Mouse (Mus musculus) stomach, embryonic 16.5 days (tissue): ENCODE results near the gene Olfr697. TPM values are rescaled to one million over a fixed set of nuclear protein-coding genes. Genes with fewer than 3 reads are reported as not detected.
"Not testable (repeated sequence)": the region's sequence is repeated elsewhere in the genome, so short reads cannot be mapped to it uniquely, and the experiment has no call there.

Experiments used
- ATAC-seq: fragments of 200-750 bp; cut with Nextera tagmentation; 2 replicates; pipeline ENCODE4 v1.8.0; 2017; ENCODE audit warnings: moderate number of reproducible peaks, moderate TSS enrichment; ENCODE audit not compliant: insufficient read depth, low FRiP score
- H3K27ac ChIP-seq: fragments of 300-500 bp; sonication (generic); 2 replicates; pipeline ENCODE4 v1.5.1; 2014; ENCODE audit warnings: low read length
- H3K27me3 ChIP-seq: fragments of 300-500 bp; sonication (generic); 2 replicates; pipeline ENCODE4 v1.6.1; 2014; ENCODE audit warnings: low read length, control low read depth, mixed read lengths; ENCODE audit not compliant: control insufficient read depth, insufficient read depth
- H3K36me3 ChIP-seq: fragments of 300-500 bp; sonication (generic); 2 replicates; pipeline ENCODE4 v1.6.1; 2014; ENCODE audit warnings: low read length; ENCODE audit not compliant: control insufficient read depth, insufficient read depth
- H3K4me1 ChIP-seq: fragments of 300-500 bp; sonication (generic); 2 replicates; pipeline ENCODE4 v1.6.1; 2014; ENCODE audit warnings: low read length, control low read depth, mixed read lengths; ENCODE audit not compliant: control insufficient read depth, insufficient read depth
- H3K4me2 ChIP-seq: fragments of 300-500 bp; sonication (generic); 2 replicates; pipeline ENCODE4 v1.6.1; 2014; ENCODE audit warnings: low read depth, low read length, mixed read lengths
- H3K4me3 ChIP-seq: fragments of 300-500 bp; sonication (generic); replicated peaks from 2 replicates; pipeline ENCODE4 v1.5.1; 2014; ENCODE audit warnings: mild to moderate bottlenecking, low read length
- H3K9ac ChIP-seq: fragments of 300-500 bp; sonication (generic); 2 replicates; pipeline ENCODE4 v1.6.1; 2014; ENCODE audit warnings: low read length
- H3K9me3 ChIP-seq: fragments of 300-500 bp; sonication (generic); replicated peaks from 2 replicates; pipeline ENCODE4 v1.6.1; 2016; ENCODE audit warnings: low read length, control low read depth; ENCODE audit not compliant: control insufficient read depth
- WGBS: fragments of 180-500 bp; shearing (Covaris S2); extraction: QIAGEN DNeasy Blood & Tissue Kit; methylation state at CpG from one replicate; pipeline ENCODE4 v1.1.7; 2014; 5-methylcytosine and 5-hydroxymethylcytosine counted together
- polyA plus RNA-seq: library from polyadenylated mRNA; unstranded; fragments of >200 nt; fragmentation: Nextera tagmentation; extraction: Ambion mirVana; gene quantifications from 2 replicates; pipeline ENCODE4 v1.2.1, GENCODE M21; 2015

The Olfr697 gene
- polyA plus RNA-seq, 1 experiment from 2014 or later, result not detected

DNA sequence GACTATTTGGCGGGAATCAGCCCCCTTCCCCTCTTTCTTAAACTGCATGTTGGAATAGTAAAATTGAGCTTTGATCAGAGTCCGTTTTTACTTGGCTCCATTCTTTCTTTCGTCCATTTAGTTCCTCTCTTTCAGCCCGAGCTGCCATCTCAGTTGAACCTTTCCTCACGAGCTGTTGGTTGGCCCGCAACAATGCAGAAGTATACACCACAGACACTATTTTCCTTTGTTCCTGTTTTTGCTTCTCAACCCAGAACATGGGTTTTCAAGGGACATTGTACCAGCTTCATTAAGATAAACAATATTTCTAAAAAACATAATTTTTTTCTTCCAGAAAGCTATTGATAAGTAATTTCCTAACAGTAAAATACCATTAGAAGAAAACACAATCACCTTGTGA, 30.8 kb downstream of the Olfr697 start:
- no peak overlapping the region for H3K27ac ChIP-seq
- ATAC-seq, result no peak
- no peaks in the 10 kb centered on the region for H3K4me1 ChIP-seq
- no peaks in the 10 kb centered on the region for H3K27me3 ChIP-seq
- H3K4me3 ChIP-seq, result no peak overlapping the region
- WGBS, result 86% methylated on average over 6 of the region's 6 CpGs
- no peak overlapping the region for H3K9ac ChIP-seq
- no peak overlapping the region for H3K4me2 ChIP-seq
- no peaks in the 10 kb centered on the region for H3K36me3 ChIP-seq
- H3K9me3 ChIP-seq, result no peaks in the 10 kb centered on the region

DNA sequence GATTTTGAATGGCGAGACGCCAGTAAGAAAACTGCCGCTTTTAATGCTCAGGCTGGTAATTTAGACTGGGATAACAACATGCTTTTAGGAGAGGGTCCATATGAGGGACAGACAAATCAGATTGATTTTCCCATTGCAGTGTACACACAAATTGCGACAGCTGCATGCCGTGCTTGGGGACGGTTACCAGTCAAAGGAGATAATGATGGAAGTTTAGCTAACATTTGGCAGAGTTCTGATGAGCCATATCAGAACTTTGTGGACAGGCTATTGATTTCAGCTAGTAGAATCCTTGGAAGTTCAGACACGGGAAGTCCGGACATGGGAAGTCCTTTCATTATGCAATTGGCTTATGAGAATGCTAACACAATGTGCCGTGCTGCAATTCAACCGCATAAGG, 34.5 kb downstream of the Olfr697 start:
- not testable (repeated sequence) for H3K36me3 ChIP-seq, H3K9me3 ChIP-seq, H3K27me3 ChIP-seq, H3K4me2 ChIP-seq, H3K9ac ChIP-seq, ATAC-seq, H3K4me1 ChIP-seq, H3K4me3 ChIP-seq, H3K27ac ChIP-seq
- WGBS, result 90% methylated on average over 10 of the region's 10 CpGs

DNA sequence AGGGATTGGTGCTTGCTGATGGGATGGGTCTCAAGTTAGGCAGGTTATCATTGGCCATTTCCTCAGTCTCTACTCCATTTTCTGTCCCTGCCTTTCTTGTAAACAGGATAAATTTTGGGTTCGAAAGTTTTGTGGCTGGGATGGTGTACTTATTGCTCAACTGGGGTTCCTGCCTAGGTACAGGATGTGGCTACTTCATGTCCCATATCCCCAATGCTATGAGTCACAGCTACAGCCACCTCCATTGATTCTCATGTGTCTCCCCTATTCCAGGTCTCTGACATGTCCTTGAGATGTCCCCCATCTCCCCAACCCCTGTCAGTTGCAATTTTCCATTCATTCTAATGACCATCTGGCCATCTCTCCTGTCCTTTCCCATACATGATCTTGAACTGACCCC, 45.4 kb downstream of the Olfr697 start:
- 79% methylated on average over 1 of the region's 1 CpGs for WGBS
- H3K27ac ChIP-seq, result no peak overlapping the region
- no peaks in the 10 kb centered on the region for H3K36me3 ChIP-seq
- H3K9me3 ChIP-seq, result no peaks in the 10 kb centered on the region
- no peaks in the 10 kb centered on the region for H3K4me1 ChIP-seq
- H3K27me3 ChIP-seq, result no peaks in the 10 kb centered on the region
- ATAC-seq, result no peak
- no peak overlapping the region for H3K4me2 ChIP-seq
- H3K9ac ChIP-seq, result no peak overlapping the region
- no peak overlapping the region for H3K4me3 ChIP-seq

DNA sequence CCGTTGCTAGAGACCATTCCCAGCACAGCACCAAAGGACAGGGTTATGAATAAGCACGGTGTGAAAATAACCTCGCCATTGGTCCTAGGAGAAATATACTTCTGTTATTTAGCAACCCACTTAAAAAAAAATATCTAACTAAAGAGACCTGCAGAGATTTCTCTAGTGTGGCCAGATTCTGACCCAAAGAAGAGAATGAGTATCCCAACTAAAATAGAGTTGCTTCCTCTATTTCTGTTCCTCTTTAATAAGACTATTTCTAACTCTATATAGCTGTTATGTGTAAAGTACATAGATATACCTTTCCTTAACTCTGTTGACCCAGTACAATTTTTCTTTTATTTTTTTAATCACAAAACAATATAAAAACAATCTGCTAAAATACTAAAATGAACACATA, 49.3 kb downstream of the Olfr697 start:
- no peak for ATAC-seq
- Histone ChIP-seq H3K9me3 (no peaks in the 10 kb centered on the region), H3K27me3 (no peaks in the 10 kb centered on the region), H3K9ac (no peak overlapping the region), H3K4me1 (no peaks in the 10 kb centered on the region), H3K4me2 (no peak overlapping the region), H3K27ac (no peak overlapping the region), H3K36me3 (no peaks in the 10 kb centered on the region), H3K4me3 (no peak overlapping the region)
- 80% methylated on average over 3 of the region's 3 CpGs for WGBS

- no peak within 1 kb of the TSS for H3K4me3 ChIP-seq
- H3K4me1 ChIP-seq, result no peaks in the 10 kb centered on the region
- WGBS, result 86% methylated on average over 1 of the region's 1 CpGs
- no peaks in the 10 kb centered on the region for H3K36me3 ChIP-seq
- no peaks in the 10 kb centered on the region for H3K27me3 ChIP-seq
- H3K9ac ChIP-seq, result no peak within 1 kb of the TSS
- no peak within 1 kb of the TSS for H3K27ac ChIP-seq
- no peak within 1 kb of the TSS for H3K4me2 ChIP-seq
- H3K9me3 ChIP-seq, result no peaks in the 10 kb centered on the region
- ATAC-seq, result no peak
Observed at GRCm38 (mm10) chr7:106691714-106692113, 50.5 kb downstream of the Olfr697 start, which contains the start of gene Olfr694. Olfr694 (minus strand) TSS chr7:106691814.

Other genes starting within 250 kb of the Olfr697 start
- gene Olfr693, start 61.9 kb downstream of the Olfr697 start, polyA plus RNA-seq, result not detected in 2 replicates
- not detected in 2 replicates for gene Olfr694, start 50.6 kb downstream of the Olfr697 start, polyA plus RNA-seq
- gene Olfr695, start 26.0 kb downstream of the Olfr697 start, polyA plus RNA-seq, result not detected in 2 replicates
- not detected in 2 replicates for gene Olfr698, start 13.0 kb upstream of the Olfr697 start, polyA plus RNA-seq
- gene Olfr699, start 50.8 kb upstream of the Olfr697 start, polyA plus RNA-seq, result not detected in 2 replicates
- gene Olfr700, start 66.4 kb upstream of the Olfr697 start, polyA plus RNA-seq, result not detected in 2 replicates
- gene Olfr701, start 71.7 kb upstream of the Olfr697 start, polyA plus RNA-seq, result not detected in 2 replicates
- not detected in 2 replicates for gene Olfr702, start 91.5 kb upstream of the Olfr697 start, polyA plus RNA-seq
- gene Olfr703, start 100.9 kb upstream of the Olfr697 start, polyA plus RNA-seq, result not detected in 2 replicates
- not detected in 2 replicates for gene Olfr704, start 120.7 kb upstream of the Olfr697 start, polyA plus RNA-seq
- not detected in 2 replicates for gene Olfr705, start 134.4 kb upstream of the Olfr697 start, polyA plus RNA-seq
- gene Olfr706, start 145.7 kb upstream of the Olfr697 start, polyA plus RNA-seq, result not detected in 2 replicates
- gene Olfr707, start 158.8 kb upstream of the Olfr697 start, polyA plus RNA-seq, result not detected in 2 replicates
- not detected in 2 replicates for gene Olfr1532-ps1, start 165.6 kb upstream of the Olfr697 start, polyA plus RNA-seq
- gene Olfr709-ps1, start 189.8 kb upstream of the Olfr697 start, polyA plus RNA-seq, result not detected in 2 replicates
- gene Olfr710, start 205.9 kb upstream of the Olfr697 start, polyA plus RNA-seq, result not detected in 2 replicates
- not detected in 2 replicates for gene Olfr6, start 221.5 kb upstream of the Olfr697 start, polyA plus RNA-seq
- not detected in 2 replicates for gene Olfr711, start 233.0 kb upstream of the Olfr697 start, polyA plus RNA-seq